Mouse (Mus musculus) small intestine, adult 2 months (tissue): Measurements from ENCODE around the gene Ebf1.

Source experiments
- CTCF ChIP-seq: fragments of 200-500 bp; IDR thresholded peaks from 2 replicates; pipeline ENCODE4 v1.5.1; 2012; ENCODE audit warnings: low read depth, mild to moderate bottlenecking, control low read depth, inconsistent platforms, low read length, moderate library complexity, mixed read lengths; ENCODE audit not compliant: insufficient replicate concordance, insufficient read length; ENCODE audit errors: extremely low read depth
- POLR2A ChIP-seq: fragments of 200-500 bp; IDR thresholded peaks from 2 replicates; pipeline ENCODE4 v1.6.1; 2012; ENCODE audit warnings: low read depth, mild to moderate bottlenecking, control low read depth, inconsistent platforms, low read length, moderate library complexity

GRCm38 (mm10) chr11:44725732-44726131 is 108.6 kb downstream of the Ebf1 start:
- no peak for TF ChIP-seq CTCF
- no peak for TF ChIP-seq POLR2A
